ENCODE assay signal across 8 mouse cellular contexts in the genomic region with DNA sequence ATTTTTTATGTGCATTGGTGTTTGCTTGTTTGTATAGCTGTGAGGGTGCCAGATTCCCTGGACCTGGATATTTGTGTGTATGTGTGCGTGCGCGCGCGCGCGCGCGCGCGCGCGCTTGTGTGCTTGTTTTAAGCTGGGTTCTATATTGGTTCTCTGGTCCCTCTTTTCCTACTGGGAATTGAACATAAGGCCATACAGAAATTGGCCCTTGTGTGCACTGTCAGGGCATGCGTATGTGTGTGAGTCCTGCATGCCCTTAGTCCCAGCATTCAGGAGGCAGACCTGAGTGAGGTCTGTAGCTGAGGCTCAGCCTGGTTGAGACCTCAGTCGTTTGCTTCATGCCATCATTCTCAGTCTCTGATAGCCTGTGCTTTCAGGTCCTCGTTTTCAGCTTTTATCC. TPM values are rescaled to one million over a fixed set of nuclear protein-coding genes. Genes with fewer than 3 reads are reported as not detected.
DNase-seq lines count a peak whose midpoint lies in the region; ATAC-seq and TF ChIP-seq lines count a peak whose summit lies in the region.

No protein-coding gene starts in this region.

- ATAC-seq in kidney, postnatal 0 days (replicated peaks; ENCODE audit: low FRiP score, low read depth) = no peak
- no peak for ATAC-seq in embryonic facial prominence, embryonic 11.5 days (replicated peaks; ENCODE audit: insufficient number of reproducible peaks, low FRiP score, low TSS enrichment, low read depth)
- ATAC-seq in intestine, postnatal 0 days = no peak
- no peak for ATAC-seq in neural tube, embryonic 13.5 days (ENCODE audit: low read depth)

- no peak for DNase-seq in kidney, postnatal 0 days (ENCODE audit: low spot score)
- DNase-seq in kidney, adult 18-20 months = no peak
- no peak for DNase-seq in embryonic facial prominence, embryonic 11.5 days (ENCODE audit: low spot score)
- no peak for DNase-seq in spleen, postnatal 4 days (ENCODE audit: low spot score in 2 of 2)
- DNase-seq in thymus, postnatal 10 days (ENCODE audit: low spot score in 2 of 2) = no peak
- no peak for DNase-seq in thymus, postnatal 36 days

- peaks cover 24% of the 10 kb centered on the region for H3K36me3 ChIP-seq in kidney, postnatal 0 days (ENCODE audit: insufficient read depth, low read length)
- H3K36me3 ChIP-seq in embryonic facial prominence, embryonic 11.5 days (replicated peaks; ENCODE audit: control insufficient read depth, insufficient read depth, low read depth, low read length) = peaks cover 12% of the 10 kb centered on the region
- peaks cover 28% of the 10 kb centered on the region for H3K36me3 ChIP-seq in intestine, postnatal 0 days (ENCODE audit: control insufficient read depth, insufficient read depth)
- H3K36me3 ChIP-seq in neural tube, embryonic 13.5 days = peaks cover 32% of the 10 kb centered on the region

- peaks cover under 1% of the 10 kb centered on the region for H3K4me1 ChIP-seq in kidney, postnatal 0 days (replicated peaks; ENCODE audit: insufficient read depth, low read length)
- no peaks in the 10 kb centered on the region; the same call in 1 of the 2 replicates for H3K4me1 ChIP-seq in embryonic facial prominence, embryonic 11.5 days (ENCODE audit: control insufficient read depth, insufficient read depth, low read length)
- 0 out of 2 replicates have a peak, but pooled peaks cover 8% of the 10 kb centered on the region for H3K4me1 ChIP-seq in intestine, postnatal 0 days (replicated peaks; ENCODE audit: control insufficient read depth, insufficient read depth, low read length)
- peaks cover 42% of the 10 kb centered on the region for H3K4me1 ChIP-seq in neural tube, embryonic 13.5 days (replicated peaks)

- peak overlapping the region; percentile 65 for H3K4me2 ChIP-seq in kidney, postnatal 0 days (ENCODE audit: low read length)
- peak overlapping the region; percentile 34 for H3K4me2 ChIP-seq in embryonic facial prominence, embryonic 11.5 days (ENCODE audit: low read depth, low read length)
- H3K4me2 ChIP-seq in intestine, postnatal 0 days (replicated peaks; ENCODE audit: low read depth) = peak overlapping the region; percentile 74
- H3K4me2 ChIP-seq in neural tube, embryonic 13.5 days = peak overlapping the region; percentile 86

- 92% methylated on average over 16 of the region's 16 CpGs for WGBS in kidney, postnatal 0 days
- 90% methylated on average over 16 of the region's 16 CpGs for WGBS in embryonic facial prominence, embryonic 11.5 days
- WGBS in intestine, postnatal 0 days = 84% methylated on average over 16 of the region's 16 CpGs
- 89% methylated on average over 16 of the region's 16 CpGs for WGBS in neural tube, embryonic 13.5 days

- TF ChIP-seq CTCF in kidney, postnatal 0 days (IDR thresholded peaks at IDR 0.05; ENCODE audit: low read depth) = no peak
- no peak for TF ChIP-seq CTCF in intestine, postnatal 0 days (IDR thresholded peaks at IDR 0.05; ENCODE audit: low read depth)

- no peaks in the 10 kb centered on the region for H3K27me3 ChIP-seq in kidney, postnatal 0 days (ENCODE audit: insufficient read depth, low read length)
- no peaks in the 10 kb centered on the region for H3K27me3 ChIP-seq in embryonic facial prominence, embryonic 11.5 days (ENCODE audit: control insufficient read depth, insufficient read depth, low read length)
- H3K27me3 ChIP-seq in intestine, postnatal 0 days (replicated peaks; ENCODE audit: control insufficient read depth, insufficient read depth, low read length) = no peaks in the 10 kb centered on the region
- H3K27me3 ChIP-seq in neural tube, embryonic 13.5 days = no peaks in the 10 kb centered on the region

- no peaks in the 10 kb centered on the region for H3K9me3 ChIP-seq in kidney, postnatal 0 days (replicated peaks; ENCODE audit: low read length)
- H3K9me3 ChIP-seq in embryonic facial prominence, embryonic 11.5 days (replicated peaks; ENCODE audit: control insufficient read depth, low read length) = no peaks in the 10 kb centered on the region
- no peaks in the 10 kb centered on the region for H3K9me3 ChIP-seq in intestine, postnatal 0 days (ENCODE audit: control insufficient read depth)
- no peaks in the 10 kb centered on the region for H3K9me3 ChIP-seq in neural tube, embryonic 13.5 days

- H3K9ac ChIP-seq in kidney, postnatal 0 days (ENCODE audit: low read depth, low read length) = peak overlapping the region; percentile 44; the same call in 1 of the 2 replicates
- H3K9ac ChIP-seq in embryonic facial prominence, embryonic 11.5 days (replicated peaks; ENCODE audit: low read length) = peak overlapping the region; percentile 22; the same call in 1 of the 2 replicates
- H3K9ac ChIP-seq in intestine, postnatal 0 days (ENCODE audit: low read depth, low read length) = no peak overlapping the region
- H3K9ac ChIP-seq in neural tube, embryonic 13.5 days = peak overlapping the region; percentile 99

- H3K4me3 ChIP-seq in kidney, postnatal 0 days (replicated peaks; ENCODE audit: low read depth, low read length) = peak overlapping the region; percentile 75; the same call in 1 of the 2 replicates
- H3K4me3 ChIP-seq in embryonic facial prominence, embryonic 11.5 days (ENCODE audit: low read depth, low read length) = peak overlapping the region; percentile 94
- H3K4me3 ChIP-seq in intestine, postnatal 0 days (ENCODE audit: low read depth, low read length) = peak overlapping the region; percentile 97
- peak overlapping the region; percentile 95 for H3K4me3 ChIP-seq in neural tube, embryonic 13.5 days

- H3K27ac ChIP-seq in kidney, postnatal 0 days = no peak overlapping the region
- H3K27ac ChIP-seq in embryonic facial prominence, embryonic 11.5 days (replicated peaks; ENCODE audit: low read depth, low read length) = no peak overlapping the region
- H3K27ac ChIP-seq in intestine, postnatal 0 days (ENCODE audit: low read depth, low read length) = no peak overlapping the region
- H3K27ac ChIP-seq in neural tube, embryonic 13.5 days (replicated peaks) = no peak overlapping the region

RNA-seq across cellular contexts. Expression of a gene that starts 1.8 kb away (rescaled TPM):
- polyA plus RNA-seq in kidney, postnatal 0 days (2015; fragmentation: Nextera tagmentation; extraction: Ambion mirVana) = 1,032 and 1,181 TPM in 2 replicates
- 929 and 931 TPM in 2 replicates for polyA plus RNA-seq in embryonic facial prominence, embryonic 11.5 days (2014; fragmentation: Nextera tagmentation; extraction: Ambion mirVana)
- 613 and 645 TPM in 2 replicates for polyA plus RNA-seq in intestine, postnatal 0 days (2015; fragmentation: Nextera tagmentation; extraction: Ambion mirVana)
- polyA plus RNA-seq in neural tube, embryonic 13.5 days (2015; fragmentation: Nextera tagmentation; extraction: Ambion mirVana) = 600 and 645 TPM in 2 replicates

RNA-seq across cellular contexts. Expression of a gene that starts 2.0 kb away (rescaled TPM):
- polyA plus RNA-seq in kidney, postnatal 0 days (2015; fragmentation: Nextera tagmentation; extraction: Ambion mirVana) = 5.4 and 6.1 TPM in 2 replicates
- polyA plus RNA-seq in embryonic facial prominence, embryonic 11.5 days (2014; fragmentation: Nextera tagmentation; extraction: Ambion mirVana) = 3.7 and 3.8 TPM in 2 replicates
- 2.1 and 2.4 TPM in 2 replicates for polyA plus RNA-seq in intestine, postnatal 0 days (2015; fragmentation: Nextera tagmentation; extraction: Ambion mirVana)
- polyA plus RNA-seq in neural tube, embryonic 13.5 days (2015; fragmentation: Nextera tagmentation; extraction: Ambion mirVana) = 4.1 and 5.5 TPM in 2 replicates

RNA-seq across cellular contexts. Expression of a gene that starts 4.3 kb away (rescaled TPM):
- polyA plus RNA-seq in kidney, postnatal 0 days (2015; fragmentation: Nextera tagmentation; extraction: Ambion mirVana) = 0.95 and 2.2 TPM in 2 replicates
- 1.2 and 2.3 TPM in 2 replicates for polyA plus RNA-seq in embryonic facial prominence, embryonic 11.5 days (2014; fragmentation: Nextera tagmentation; extraction: Ambion mirVana)
- polyA plus RNA-seq in intestine, postnatal 0 days (2015; fragmentation: Nextera tagmentation; extraction: Ambion mirVana) = 0.72 and 0.99 TPM in 2 replicates
- polyA plus RNA-seq in neural tube, embryonic 13.5 days (2015; fragmentation: Nextera tagmentation; extraction: Ambion mirVana) = 2.0 and 3.7 TPM in 2 replicates

Comparison
In these comparisons a context has a peak if more than half of its experiments do, and no peak if none do; other contexts are left out.
1. H3K4me2 ChIP-seq: peak in every context shown above with its lines; median percentile 86 in neural tube, embryonic 13.5 days; 74 in intestine, postnatal 0 days; 65 in kidney, postnatal 0 days; 34 in embryonic facial prominence, embryonic 11.5 days.